Mouse (Mus musculus) erythroblast, embryonic 14.5 days (primary cell): ENCODE results near the gene 1700003E16Rik. TPM values are rescaled to one million over a fixed set of nuclear protein-coding genes. Genes with fewer than 3 reads are reported as not detected.
A peak's percentile ranks its signal among the peaks of the same experiment; 100 is the strongest.

Experiments
- H3K27me3 ChIP-seq: 2 replicates; pipeline ENCODE4 v1.6.1; 2012; ENCODE audit warnings: inconsistent platforms; ENCODE audit not compliant: control insufficient read depth
- H3K36me3 ChIP-seq: 2 replicates; pipeline ENCODE4 v1.6.1; 2012; ENCODE audit warnings: mild to moderate bottlenecking, inconsistent platforms; ENCODE audit not compliant: control insufficient read depth
- H3K4me1 ChIP-seq: 2 replicates; pipeline ENCODE4 v1.6.1; 2012; ENCODE audit warnings: inconsistent platforms; ENCODE audit not compliant: control insufficient read depth
- H3K4me3 ChIP-seq: replicated peaks from 2 replicates; pipeline ENCODE3; 2012; ENCODE audit warnings: moderate library complexity, mild to moderate bottlenecking, inconsistent platforms
- H3K9me3 ChIP-seq: 2 replicates; pipeline ENCODE4 v1.6.1; 2012; ENCODE audit warnings: low read length, inconsistent platforms, mixed read lengths; ENCODE audit not compliant: control insufficient read depth
- GATA1 ChIP-seq: IDR thresholded peaks from 2 replicates; pipeline ENCODE4 v1.6.1; 2012; ENCODE audit warnings: low read length, inconsistent platforms, mixed read lengths
- TAL1 ChIP-seq: IDR thresholded peaks from 3 replicates; pipeline ENCODE4 v1.6.1; 2012; ENCODE audit warnings: low read length, inconsistent platforms, mixed read lengths
- polyA plus RNA-seq: library from polyadenylated mRNA; stranded (reverse); fragments of >175 nt; gene quantifications from 2 replicates; pipeline ENCODE4 v1.2.3, GENCODE M21; 2012

The 1700003E16Rik gene
- polyA plus RNA-seq, 1 experiment: not detected

- H3K4me1 ChIP-seq: peaks cover 26% of the 10 kb centered on the region
- TF ChIP-seq GATA1: no peak
- TF ChIP-seq TAL1: no peak
- H3K36me3 ChIP-seq: no peaks in the 10 kb centered on the region; the same call in 1 of the 2 replicates
- H3K27me3 ChIP-seq: peaks cover 75% of the 10 kb centered on the region
- peak overlapping the region; percentile 56 for H3K4me3 ChIP-seq
- no peaks in the 10 kb centered on the region for H3K9me3 ChIP-seq
Observed at GRCm38 (mm10) chr6:83136291-83136880, 19.8 kb upstream of the 1700003E16Rik start.

GRCm38 (mm10) chr6:83136881-83137575 lies 19.2 kb upstream of the 1700003E16Rik start:
- peaks cover 78% of the 10 kb centered on the region for H3K27me3 ChIP-seq
- H3K4me1 ChIP-seq: peaks cover 26% of the 10 kb centered on the region
- no peaks in the 10 kb centered on the region; the same call in 1 of the 2 replicates for H3K36me3 ChIP-seq
- peak overlapping the region; percentile 56 for H3K4me3 ChIP-seq
- H3K9me3 ChIP-seq: no peaks in the 10 kb centered on the region
- TF ChIP-seq TAL1 (no peak), GATA1 (no peak)

- H3K9me3 ChIP-seq: no peaks in the 10 kb centered on the region
- peaks cover 26% of the 10 kb centered on the region for H3K4me1 ChIP-seq
- peaks cover 81% of the 10 kb centered on the region for H3K27me3 ChIP-seq
- no peak for TF ChIP-seq GATA1
- no peak for TF ChIP-seq TAL1
- H3K36me3 ChIP-seq: no peaks in the 10 kb centered on the region; the same call in 1 of the 2 replicates
- peak overlapping the region; percentile 56 for H3K4me3 ChIP-seq
Observed at GRCm38 (mm10) chr6:83137576-83137950, 18.6 kb upstream of the 1700003E16Rik start.

GRCm38 (mm10) chr6:83138056-83138455 lies 18.1 kb upstream of the 1700003E16Rik start:
- Histone ChIP-seq H3K9me3 (no peaks in the 10 kb centered on the region), H3K27me3 (peaks cover 86% of the 10 kb centered on the region), H3K36me3 (no peaks in the 10 kb centered on the region; the same call in 1 of the 2 replicates), H3K4me1 (peaks cover 26% of the 10 kb centered on the region), H3K4me3 (peak overlapping the region; percentile 56)
- TF ChIP-seq TAL1 (no peak), GATA1 (no peak)

- TF ChIP-seq TAL1 (no peak), GATA1 (no peak)
- Histone ChIP-seq H3K36me3 (no peaks in the 10 kb centered on the region; the same call in 1 of the 2 replicates), H3K4me1 (peaks cover 23% of the 10 kb centered on the region), H3K27me3 (peaks cover 84% of the 10 kb centered on the region), H3K4me3 (no peak overlapping the region), H3K9me3 (no peaks in the 10 kb centered on the region)
Observed at GRCm38 (mm10) chr6:83140044-83140443, 16.2 kb upstream of the 1700003E16Rik start.

GRCm38 (mm10) chr6:83141636-83142035 lies 14.6 kb upstream of the 1700003E16Rik start:
- H3K9me3 ChIP-seq: no peaks in the 10 kb centered on the region
- no peak overlapping the region for H3K4me3 ChIP-seq
- TF ChIP-seq TAL1 (no peak), GATA1 (no peak)
- no peaks in the 10 kb centered on the region; the same call in 1 of the 2 replicates for H3K36me3 ChIP-seq
- peaks cover 68% of the 10 kb centered on the region for H3K27me3 ChIP-seq
- peaks cover 18% of the 10 kb centered on the region for H3K4me1 ChIP-seq

- Histone ChIP-seq H3K36me3 (no peaks in the 10 kb centered on the region; the same call in 1 of the 2 replicates), H3K27me3 (peaks cover 61% of the 10 kb centered on the region), H3K4me3 (no peak overlapping the region), H3K4me1 (peaks cover 12% of the 10 kb centered on the region), H3K9me3 (no peaks in the 10 kb centered on the region)
- TF ChIP-seq GATA1: no peak
- TF ChIP-seq TAL1: no peak
Observed at GRCm38 (mm10) chr6:83142211-83142731, 13.9 kb upstream of the 1700003E16Rik start.

- H3K4me3 ChIP-seq: no peak overlapping the region
- H3K36me3 ChIP-seq: no peaks in the 10 kb centered on the region; the same call in 1 of the 2 replicates
- H3K27me3 ChIP-seq: peaks cover 55% of the 10 kb centered on the region
- no peak for TF ChIP-seq GATA1
- no peak for TF ChIP-seq TAL1
- peaks cover 5% of the 10 kb centered on the region for H3K4me1 ChIP-seq
- H3K9me3 ChIP-seq: no peaks in the 10 kb centered on the region
Observed at GRCm38 (mm10) chr6:83142886-83143285, 13.3 kb upstream of the 1700003E16Rik start.

GRCm38 (mm10) chr6:83145209-83145608 lies 11.0 kb upstream of the 1700003E16Rik start:
- Histone ChIP-seq H3K4me3 (no peak overlapping the region), H3K4me1 (peaks cover 3% of the 10 kb centered on the region), H3K27me3 (peaks cover 35% of the 10 kb centered on the region), H3K9me3 (no peaks in the 10 kb centered on the region), H3K36me3 (peaks cover 7% of the 10 kb centered on the region; the same call in 1 of the 2 replicates)
- TF ChIP-seq TAL1 (no peak), GATA1 (no peak)
